Mouse (Mus musculus) left cerebral cortex, adult 9 months (tissue): ENCODE results near the gene Gm42669.

ENCODE experiments used
- DNase-seq, 2 experiments: peaks; one replicate each; pipeline ENCODE4 v3.0.0; 2022; ENCODE audit warnings: low spot score in 2 of 2

Gm42669 gene

DNA sequence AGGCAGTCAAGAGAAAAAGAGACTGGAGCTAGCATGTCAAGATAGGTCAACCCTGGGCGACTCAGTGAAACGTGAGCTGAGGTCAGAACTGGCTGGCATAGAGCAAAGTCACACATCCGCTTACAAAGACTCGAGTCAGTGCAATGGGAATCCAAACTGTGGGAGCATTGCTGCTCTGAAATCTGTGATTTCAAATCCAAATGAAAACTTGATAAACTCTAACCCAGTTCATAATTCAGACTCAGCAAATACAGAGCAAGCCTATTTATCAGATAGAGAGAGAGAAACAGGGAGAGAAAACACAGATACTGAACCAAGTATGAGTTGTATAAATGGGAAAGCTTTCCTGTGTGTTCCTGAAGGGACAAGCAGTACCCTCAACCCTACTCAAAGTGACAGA, at the start of gene Gm42669:
Gm42669 (plus strand) TSS at position 301 of the 400 bp plus-strand sequence.
- DNase-seq, result no peak

DNA sequence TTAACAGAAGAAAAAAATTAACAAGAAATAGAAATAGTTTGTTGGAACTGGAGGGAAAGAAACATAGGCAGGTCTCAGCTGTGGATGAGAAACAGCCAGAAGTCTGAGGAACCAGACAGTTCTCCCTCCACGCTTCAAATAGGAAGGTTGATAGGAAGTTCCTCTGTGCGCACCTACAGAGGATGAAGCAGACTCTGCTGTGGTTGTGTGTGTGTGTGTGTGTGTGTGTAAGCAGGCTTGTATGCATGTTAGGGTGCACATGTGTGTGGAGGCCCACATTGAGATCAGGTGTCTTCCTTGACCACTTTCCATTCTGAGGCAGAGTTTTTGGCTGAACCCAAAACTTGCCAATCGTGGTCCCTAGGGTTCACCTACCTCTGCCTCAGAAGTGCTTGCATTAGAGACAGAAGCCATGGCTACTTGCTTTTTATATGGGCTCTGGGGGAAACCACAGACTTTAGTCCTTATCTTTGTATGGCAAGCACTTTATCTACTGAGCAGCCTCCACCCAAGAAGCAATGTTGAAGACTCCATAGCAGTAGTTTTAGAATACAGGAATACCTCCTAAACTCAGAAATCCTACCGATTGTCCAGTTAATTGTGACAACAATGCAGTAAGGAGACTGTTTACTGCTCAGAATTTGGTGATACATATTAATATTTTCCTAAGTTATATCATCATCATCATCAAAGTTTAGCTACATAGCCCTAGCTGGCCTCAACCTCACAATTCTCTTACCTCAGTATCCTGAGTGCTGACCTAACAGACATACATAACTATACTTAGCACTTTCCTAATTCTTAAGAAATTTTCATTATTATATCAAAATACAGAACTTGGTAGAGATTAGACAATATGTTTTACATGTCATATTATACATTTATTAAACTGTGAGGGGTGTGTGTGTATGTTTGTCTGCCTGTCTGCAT, 45.0 kb upstream of the Gm42669 start:
- DNase-seq, result no peak

DNA sequence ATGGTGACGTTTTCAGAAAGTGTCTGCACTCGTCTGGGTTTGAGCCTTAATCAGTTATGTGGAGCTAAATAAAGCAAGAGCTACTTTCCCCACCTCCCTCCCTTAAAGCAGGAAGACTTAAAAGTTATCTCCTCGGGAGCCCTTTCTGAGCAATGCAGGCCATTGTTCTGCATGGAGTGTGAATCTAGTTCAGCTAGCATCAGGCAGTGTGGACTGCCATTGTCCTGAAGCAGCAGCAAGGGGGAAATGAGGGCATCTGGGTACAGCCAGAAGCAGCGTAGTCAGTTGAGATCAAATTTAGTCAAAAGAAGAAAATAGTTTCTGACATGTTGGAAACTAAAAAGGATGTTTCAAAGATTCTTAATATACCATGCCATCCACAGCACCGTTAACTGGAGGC, 40.9 kb upstream of the Gm42669 start:
- no peak for DNase-seq

DNA sequence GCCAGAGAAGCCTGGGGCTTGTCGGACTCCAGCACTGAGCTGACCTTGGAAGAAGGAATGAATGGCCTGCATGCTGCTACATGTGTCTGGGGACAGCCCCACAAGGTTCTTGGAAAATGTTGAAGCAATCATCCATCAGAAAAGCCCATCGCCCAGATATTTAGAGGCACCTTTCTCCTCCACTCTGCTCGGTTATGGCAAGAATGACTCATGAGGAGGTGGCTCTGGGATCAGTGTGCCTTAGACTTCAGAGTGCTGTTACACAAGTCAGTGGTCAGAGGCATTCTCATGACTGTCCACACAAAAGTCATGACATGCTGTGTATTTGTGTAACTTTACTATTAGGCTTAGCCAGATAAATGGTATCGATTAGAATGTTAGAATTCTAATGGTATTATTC, 40.3 kb upstream of the Gm42669 start:
- no peak for DNase-seq

DNA sequence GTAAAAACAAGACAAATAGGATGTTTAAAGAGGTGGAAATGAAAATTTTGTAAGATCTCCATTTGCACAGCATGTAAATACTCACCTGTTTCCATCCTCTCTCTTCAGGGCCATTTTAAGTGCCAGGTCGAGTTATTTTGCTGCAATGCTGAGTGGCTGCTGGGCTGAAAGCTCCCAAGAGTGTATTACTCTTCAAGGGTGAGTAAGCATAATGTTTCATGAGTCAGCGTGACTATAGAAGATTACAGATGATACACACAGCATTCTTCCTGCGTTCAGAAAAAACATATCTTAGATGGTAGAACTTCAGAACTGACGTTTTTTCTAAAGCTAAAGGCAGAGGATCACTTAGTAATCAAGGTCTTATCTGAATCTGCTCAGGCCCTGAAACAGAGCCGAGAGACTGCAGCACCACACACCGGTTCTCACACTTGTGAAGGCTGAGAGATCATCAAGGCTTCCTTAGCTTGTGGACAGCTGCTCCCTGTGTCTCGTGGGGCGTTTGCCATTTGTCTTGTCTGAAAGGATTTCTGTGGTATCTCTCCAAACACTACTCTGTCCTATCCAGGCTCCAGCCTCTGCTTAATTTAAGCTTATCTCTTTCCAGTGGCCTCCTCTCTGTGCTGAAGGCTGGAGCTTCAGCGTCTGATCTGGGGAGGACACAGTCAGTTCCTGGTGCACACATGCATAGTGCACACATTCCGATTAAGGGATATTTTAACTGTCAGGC, 36.7 kb upstream of the Gm42669 start:
- DNase-seq, result no peak

DNA sequence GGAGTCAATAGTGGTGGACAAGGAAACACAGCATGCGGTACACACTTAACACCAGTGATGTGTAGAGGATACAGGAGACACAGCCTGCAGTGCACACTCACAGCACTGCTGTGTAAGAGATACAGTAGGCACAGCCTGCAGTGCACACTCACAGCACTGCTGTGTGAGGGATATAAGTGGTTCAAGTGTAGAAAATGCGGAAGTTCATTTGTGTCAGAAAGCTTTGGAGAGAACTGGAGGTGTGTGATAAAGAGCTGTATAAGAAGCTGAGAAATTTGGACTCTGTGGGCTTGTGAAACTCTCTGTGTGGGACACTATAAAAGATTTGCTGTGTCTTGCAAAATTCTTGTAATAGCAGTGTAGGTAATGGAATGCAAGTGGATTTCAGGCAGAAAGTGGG, 27.2 kb upstream of the Gm42669 start:
- no peak for DNase-seq

DNA sequence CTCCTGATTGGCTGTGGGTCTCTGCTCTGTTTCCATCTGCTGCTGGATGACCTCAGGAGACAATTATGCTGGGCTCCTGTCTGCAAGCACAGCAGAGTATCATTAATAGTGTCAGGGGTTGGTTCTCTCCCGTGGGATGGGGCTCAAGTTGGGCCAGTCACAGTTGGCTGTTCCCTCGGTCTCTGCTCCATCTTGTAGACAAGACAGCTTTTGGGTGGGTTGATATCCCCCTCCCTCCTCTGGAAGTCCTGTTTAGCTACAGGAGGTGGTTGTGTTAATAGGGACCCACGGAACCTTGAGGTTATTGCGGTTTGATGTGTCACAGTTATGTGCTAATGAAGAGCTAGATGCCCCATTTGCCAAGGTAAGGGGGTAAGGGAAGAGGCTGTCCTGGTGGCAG, 18.4 kb upstream of the Gm42669 start:
- no peak for DNase-seq

DNA sequence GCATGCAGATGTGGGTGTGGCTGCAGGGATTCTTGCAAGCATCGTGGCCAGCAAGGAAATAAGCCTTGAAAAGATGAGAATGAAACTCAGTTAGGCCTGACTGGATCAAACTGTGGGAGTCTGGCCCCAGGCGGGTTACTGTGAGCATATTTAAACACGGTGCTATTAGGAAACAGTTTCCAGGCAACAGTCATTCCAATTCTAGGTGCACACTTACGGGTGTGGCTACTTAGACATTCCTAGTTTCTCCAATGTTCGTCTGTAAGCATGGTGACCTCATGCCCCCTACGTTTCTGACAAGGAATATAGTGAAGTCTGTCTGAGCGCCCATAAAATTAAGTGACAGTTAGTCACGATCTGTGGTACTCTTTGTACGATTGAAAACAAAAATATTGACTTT, 16.4 kb upstream of the Gm42669 start:
- no peak for DNase-seq

DNA sequence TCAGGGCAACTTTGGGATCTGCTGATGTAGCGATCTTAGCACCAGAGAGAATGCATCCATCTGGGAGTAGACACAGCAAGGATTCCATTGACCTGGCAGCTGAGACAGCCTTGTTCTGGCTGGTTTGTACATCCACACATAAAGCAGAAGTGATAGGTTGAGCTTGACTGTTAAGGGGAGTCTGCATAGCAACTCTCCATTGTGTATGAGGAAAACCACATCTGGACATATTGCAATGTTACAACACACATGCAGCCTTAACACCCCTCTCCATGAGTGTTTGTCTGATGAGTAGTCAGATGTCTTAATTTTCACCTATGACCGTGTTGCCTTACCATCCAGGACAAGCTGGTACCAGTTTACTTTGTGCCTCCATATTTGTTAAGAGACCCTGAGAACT, 14.9 kb upstream of the Gm42669 start:
- no peak for DNase-seq

DNA sequence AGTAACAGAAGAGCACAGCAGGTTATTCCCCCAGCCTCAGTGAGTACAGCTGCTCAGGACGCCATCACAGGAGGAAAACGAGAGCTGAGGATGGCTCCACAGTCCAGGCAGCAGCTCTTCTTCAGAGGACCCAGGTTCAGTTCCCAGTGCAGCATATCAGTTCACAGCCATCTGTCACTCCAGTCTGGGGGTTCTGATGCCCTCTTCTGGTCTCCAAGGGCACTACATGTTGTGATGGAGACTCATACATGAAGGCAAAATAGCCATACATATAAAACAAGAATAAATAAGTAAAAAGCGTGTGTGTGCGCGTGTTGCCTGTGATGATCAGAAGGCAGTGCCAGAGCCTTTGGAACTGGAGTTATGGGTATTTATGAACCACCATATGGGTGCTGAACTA, 12.7 kb upstream of the Gm42669 start:
- DNase-seq, result no peak

DNA sequence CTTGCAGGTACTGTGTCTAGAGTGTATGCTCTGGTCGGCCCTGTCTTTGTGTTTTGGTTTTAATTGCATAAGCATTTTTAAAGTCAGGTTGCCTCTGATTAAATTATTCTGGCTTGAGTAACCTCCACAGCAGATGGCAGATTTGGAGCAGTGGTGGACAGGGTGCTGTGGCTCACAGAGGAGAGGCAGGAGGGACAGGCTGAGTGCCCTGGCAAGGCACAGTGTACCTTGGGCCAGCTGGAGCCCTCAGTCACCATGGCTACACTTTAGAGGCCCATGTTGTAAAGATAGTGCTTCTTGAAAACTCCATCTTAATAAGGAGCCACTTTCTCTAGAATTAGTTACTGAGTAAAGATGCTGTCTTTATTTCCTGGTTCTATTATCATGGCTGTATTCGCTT, 11.4 kb upstream of the Gm42669 start:
- no peak for DNase-seq

DNA sequence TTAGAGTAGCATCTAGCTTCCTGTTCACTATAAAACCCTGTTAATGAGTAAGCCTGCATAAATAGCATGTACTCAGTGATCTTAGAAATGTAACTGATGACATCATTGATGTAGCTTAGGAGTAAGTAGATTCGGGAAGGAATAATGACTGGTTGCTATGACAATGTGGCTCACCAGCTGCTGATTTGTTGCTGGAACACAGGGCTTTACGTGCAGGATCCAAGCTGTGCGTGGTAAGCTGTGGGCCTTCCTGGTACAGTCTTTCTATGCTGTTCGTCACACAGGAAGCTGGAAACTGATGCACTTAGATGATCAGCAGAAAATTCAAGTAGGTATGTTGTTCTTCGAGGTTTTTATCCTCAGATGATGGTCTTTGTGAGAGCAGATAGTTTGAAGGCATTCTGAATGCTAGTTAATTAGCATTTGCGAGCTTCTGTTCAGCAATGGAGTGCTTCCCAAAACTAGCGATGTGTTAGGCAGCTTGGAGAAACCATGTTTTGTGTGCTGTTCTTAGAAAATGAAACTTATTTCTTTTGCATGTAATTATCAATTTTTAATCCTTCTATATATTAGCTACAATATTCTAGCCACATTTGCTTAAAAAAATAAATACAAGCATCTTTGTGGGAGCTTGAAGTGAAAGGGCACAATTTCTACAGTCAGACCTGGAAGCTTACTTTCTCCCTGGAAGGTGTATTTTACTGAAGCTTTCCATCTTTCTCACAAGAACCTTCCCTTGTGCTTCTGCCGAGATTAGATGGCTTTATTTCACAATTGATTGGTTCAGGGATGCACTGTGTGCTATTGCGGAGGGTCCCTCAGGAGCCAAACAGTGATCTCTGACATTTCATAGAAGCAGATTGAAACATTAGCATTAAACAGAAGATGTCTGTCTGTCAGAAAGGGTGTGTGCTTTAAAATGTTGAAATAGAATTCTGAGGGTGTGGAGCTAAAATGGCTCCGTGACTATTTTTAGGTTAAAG, 9.6 kb upstream of the Gm42669 start:
- DNase-seq, result peak; percentile 74 to 78

DNA sequence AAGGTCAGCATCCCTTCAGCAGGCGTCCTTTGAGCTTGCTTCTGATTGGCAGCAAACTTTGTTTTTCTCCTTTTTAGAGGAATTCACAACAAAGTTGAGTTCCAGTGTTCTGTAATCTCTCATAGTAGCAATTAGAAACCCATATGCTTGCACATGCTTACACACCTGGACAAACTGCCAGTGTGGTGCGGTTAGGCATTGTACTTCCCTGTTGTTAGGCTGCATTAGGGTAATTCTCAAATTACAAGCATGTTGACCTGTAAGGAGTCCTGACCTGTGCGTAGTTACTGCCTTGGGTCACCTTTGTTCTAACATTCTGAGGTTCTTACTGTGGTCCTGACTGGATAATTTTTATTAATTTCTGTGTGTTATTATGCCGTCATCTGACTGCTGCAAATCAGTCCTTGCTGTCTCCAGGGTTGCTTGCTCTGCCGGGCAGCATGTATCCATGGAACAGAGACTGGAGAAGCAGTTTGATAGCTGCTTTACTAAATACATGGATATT, 8.6 kb upstream of the Gm42669 start:
- no peak for DNase-seq

DNA sequence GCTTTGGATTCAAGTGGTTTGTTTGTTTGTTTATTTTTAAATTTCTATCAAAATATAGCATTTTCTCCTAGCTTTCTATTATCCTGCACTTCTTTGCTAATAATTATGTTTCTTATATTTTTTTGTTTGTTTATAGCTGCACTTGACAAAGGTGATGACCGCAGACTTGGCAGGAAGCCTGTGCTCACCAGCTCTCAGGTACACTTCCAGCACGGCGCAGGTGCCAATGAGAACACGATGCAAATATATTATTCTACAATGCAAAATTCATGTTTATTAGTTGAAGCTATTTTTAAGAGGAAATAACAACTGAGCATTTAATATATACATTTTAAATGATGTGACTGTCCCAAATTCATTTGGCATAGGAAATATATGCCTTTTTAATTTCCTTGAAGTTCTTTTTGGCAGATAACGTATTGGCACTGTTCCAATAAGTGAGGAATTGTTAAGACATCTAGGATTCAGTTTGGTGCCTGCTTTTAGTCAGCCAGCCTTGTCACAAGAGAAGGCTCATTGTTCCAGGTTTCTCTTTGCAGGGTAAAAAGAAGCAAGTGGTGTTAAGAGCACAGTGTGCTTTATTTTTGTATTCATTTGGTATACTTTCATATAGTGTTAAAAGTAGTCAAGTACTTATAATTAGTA, 7.4 kb upstream of the Gm42669 start:
- no peak for DNase-seq

DNA sequence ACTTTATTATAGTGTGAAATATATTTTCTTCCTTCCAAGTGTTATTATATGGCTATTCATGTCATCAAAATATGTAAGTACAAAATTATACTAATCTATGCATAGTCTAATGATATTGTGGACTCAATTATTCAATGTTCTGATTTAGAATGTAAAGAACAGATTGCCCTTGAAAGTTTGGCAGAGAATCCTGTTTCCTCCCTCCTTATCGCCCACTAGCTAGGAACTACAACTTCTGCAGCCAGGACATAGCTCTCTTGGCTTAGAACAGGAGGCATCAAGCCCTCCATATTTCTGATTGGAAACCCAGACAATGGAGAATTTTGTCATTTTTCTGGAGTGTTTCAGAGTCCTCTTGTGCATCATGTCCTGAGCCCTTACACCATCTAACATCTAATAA, 6.7 kb upstream of the Gm42669 start:
- DNase-seq, result no peak

DNA sequence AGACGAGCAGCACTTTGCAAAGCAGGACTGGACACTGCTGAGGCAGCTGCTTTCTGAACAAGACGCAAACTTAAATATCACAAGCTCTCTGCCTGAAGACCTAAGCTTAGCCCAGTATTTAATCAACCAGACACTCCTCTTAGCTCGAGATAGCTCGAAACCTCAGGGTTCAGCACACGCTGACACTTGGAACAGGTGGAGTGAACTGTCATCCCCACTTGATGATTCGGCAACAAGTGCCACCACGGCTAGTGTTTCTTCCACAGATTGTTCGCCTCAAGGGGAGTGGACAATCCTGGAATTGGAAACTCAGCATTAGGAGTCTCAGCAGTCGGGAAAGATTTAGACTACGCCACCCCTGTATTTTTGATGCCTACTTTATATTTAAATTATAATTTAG, 3.1 kb downstream of the Gm42669 start:
- no peak for DNase-seq

DNA sequence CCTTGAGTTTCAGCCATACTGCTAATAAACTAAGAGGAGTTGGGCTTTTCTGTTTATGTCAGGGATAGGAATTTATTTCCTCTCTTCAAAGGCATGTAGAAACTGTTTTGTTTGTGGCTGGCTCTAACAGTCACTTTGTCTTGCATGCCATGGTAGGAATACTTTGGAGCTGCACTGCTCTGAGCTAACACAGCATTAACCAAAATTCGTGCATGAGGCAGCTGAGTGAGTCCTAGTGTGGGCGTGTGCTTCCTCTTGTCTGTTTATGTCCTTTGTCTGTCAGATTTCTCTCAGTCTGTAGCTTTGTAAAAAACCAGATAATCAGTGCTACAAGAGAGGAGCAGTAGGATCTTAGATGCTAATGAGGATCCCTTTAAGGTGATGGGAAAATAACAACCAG, 3.9 kb downstream of the Gm42669 start:
- no peak for DNase-seq

DNA sequence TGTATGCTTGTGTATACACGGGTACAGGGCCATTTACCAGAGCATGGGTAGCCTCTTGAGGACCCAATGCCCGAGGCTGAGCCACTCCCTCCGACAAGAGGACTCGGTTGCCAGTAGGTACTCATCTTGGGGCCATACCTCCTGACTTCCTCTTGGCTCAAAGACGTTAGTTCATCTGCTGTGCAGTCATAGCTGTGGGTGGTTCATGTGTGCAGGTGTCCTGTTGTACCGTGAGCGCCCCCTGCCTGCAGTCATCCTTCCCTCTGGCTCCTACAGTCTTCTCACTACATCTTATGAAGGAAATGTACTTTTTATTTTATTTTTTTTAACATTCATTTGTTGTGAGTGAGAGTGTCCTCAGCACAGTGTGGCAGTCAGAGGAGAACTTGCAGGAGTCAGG, 6.2 kb downstream of the Gm42669 start:
- peak in 1 of 2 experiments; percentile 64 for DNase-seq

DNA sequence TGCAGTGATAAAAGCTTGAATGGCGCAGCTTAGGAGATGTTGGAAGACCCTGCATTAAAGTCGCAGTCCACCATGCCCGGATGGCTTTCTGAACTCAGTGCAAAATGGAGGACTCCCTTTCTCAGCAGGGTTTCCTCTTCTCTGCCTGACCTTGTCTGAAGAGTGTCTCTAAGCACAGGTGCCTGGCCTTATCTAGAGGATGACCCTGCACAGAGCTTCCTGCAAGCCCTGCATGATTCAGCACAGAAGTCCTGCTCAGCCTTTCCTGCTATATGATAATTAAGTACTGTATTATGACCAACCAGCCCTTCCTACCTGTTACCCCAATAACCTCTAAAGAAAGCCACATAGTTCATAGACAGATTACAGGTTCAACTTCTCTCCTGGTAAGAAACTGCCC, 8.0 kb downstream of the Gm42669 start:
- DNase-seq, result no peak

DNA sequence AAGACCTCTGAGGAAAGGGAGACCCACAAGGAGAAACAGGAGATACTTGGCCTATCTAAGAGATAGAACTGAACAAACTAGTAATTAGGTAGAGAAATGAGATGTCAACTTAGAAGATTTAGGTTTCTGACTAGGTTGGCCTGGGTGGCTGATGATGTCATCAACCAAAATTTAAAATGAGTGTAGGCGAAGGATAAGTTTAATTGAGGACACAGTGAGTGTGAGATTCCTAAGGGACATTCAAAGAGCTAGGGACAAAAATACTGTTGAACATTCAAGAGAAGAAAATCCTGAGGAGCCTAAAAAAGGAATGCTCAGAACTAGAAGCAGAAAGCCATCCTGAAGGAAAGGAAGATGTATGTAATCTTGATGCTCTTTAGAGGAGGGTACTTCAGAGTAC, 8.7 kb downstream of the Gm42669 start:
- DNase-seq, result no peak

DNA sequence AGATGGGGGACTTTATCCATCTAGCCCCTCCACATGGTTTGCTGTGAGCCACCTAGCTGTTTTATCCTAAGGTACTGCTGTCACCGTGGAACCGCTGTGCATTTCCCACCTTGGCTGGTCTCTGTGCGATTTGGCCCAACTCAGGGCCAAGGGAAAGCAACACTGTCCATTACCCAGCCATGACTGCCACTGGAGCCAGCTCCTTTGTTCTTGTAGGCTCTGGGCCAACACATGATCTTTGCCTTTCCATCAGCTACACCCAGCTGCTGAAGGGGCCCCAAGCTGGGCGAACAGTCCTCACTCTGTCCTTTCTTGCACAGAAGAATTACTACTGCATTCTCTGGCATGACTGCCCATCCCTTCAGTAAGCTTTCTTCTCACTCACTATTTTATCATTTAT, 11.2 kb downstream of the Gm42669 start:
- no peak for DNase-seq
